Mouse (Mus musculus): ENCODE measurements around the gene Slc38a8. TPM values are rescaled to one million over a fixed set of nuclear protein-coding genes. Genes with fewer than 3 reads are reported as not detected.

Slc38a8 gene
- total and polyA plus RNA-seq, 3 experiments = not detected

- H3K27ac ChIP-seq (ENCODE audit: control insufficient read depth, low read depth, low read length) = no peak overlapping the region
- H3K36me3 ChIP-seq (ENCODE audit: control insufficient read depth in 1 of 2, insufficient read depth in 2 of 2, low read length in 2 of 2) = peaks cover 0 to 15% of the 10 kb centered on the region in 2 experiments; a peak in 2 of 4 replicates
- peaks cover 26% of the 10 kb centered on the region for H3K79me2 ChIP-seq (ENCODE audit: control insufficient read depth, insufficient read depth, low read length, poor library complexity)
- no peaks in the 10 kb centered on the region for H3K27me3 ChIP-seq (ENCODE audit: control insufficient read depth in 1 of 2, insufficient read depth in 2 of 2, low read length in 2 of 2)
- H3K4me1 ChIP-seq (ENCODE audit: control insufficient read depth in 1 of 2, insufficient read depth in 2 of 2, low read length in 2 of 2) = no peaks in the 10 kb centered on the region
- H3K9me3 ChIP-seq (replicated peaks; ENCODE audit: insufficient read depth, low read length) = no peaks in the 10 kb centered on the region
- no peak for TF ChIP-seq TAL1 (IDR thresholded peaks at IDR 0.05; ENCODE audit: low read length)
- TF ChIP-seq GABPA (IDR thresholded peaks at IDR 0.05; ENCODE audit: low read depth, low read length) = no peak
- no peak for TF ChIP-seq NRF1 (IDR thresholded peaks at IDR 0.05; ENCODE audit: insufficient read depth, low read depth, low read length, poor library complexity, severe bottlenecking)
- no peak for TF ChIP-seq ELF1 (IDR thresholded peaks at IDR 0.05; ENCODE audit: low read depth, low read length)
- no peak for TF ChIP-seq NELFE (IDR thresholded peaks at IDR 0.05; ENCODE audit: low read depth, low read length)
- no peak for TF ChIP-seq BHLHE40 (IDR thresholded peaks at IDR 0.05; ENCODE audit: borderline replicate concordance, low read depth, low read length)
- no peak for TF ChIP-seq MAZ (IDR thresholded peaks at IDR 0.05; ENCODE audit: low read depth, low read length)
- TF ChIP-seq TCF12 (IDR thresholded peaks at IDR 0.05; ENCODE audit: low read depth, low read length) = no peak
- TF ChIP-seq MAFK (IDR thresholded peaks at IDR 0.05; ENCODE audit: borderline replicate concordance, low read depth, low read length) = no peak
- no peak overlapping the region for H3K9ac ChIP-seq (ENCODE audit: control insufficient read depth, low read depth, low read length, poor library complexity, severe bottlenecking)
- no peak overlapping the region for H3K4me3 ChIP-seq (ENCODE audit: control insufficient read depth in 1 of 2, insufficient read depth in 1 of 2, low read depth in 2 of 2, low read length in 2 of 2)
- no peak for DNase-seq (ENCODE audit: low read depth, low spot score)
Observed at GRCm38 (mm10) chr8:119547019-119547691, 45.7 kb upstream of the Slc38a8 start.

GRCm38 (mm10) chr8:119545791-119546190, 44.3 kb upstream of the Slc38a8 start:
- peaks cover 16% of the 10 kb centered on the region for H3K79me2 ChIP-seq (ENCODE audit: control insufficient read depth, insufficient read depth, low read length, poor library complexity)
- no peak overlapping the region for H3K27ac ChIP-seq (ENCODE audit: control insufficient read depth, low read depth, low read length)
- H3K27me3 ChIP-seq (ENCODE audit: control insufficient read depth in 1 of 2, insufficient read depth in 2 of 2, low read length in 2 of 2) = no peaks in the 10 kb centered on the region
- no peaks in the 10 kb centered on the region for H3K9me3 ChIP-seq (replicated peaks; ENCODE audit: insufficient read depth, low read length)
- TF ChIP-seq USF1 (IDR thresholded peaks at IDR 0.05; ENCODE audit: low read depth, low read length) (no peak), HCFC1 (IDR thresholded peaks at IDR 0.05; ENCODE audit: low read depth, low read length) (no peak), MEF2A (IDR thresholded peaks at IDR 0.05; ENCODE audit: extremely low read depth, insufficient replicate concordance, low read depth, low read length, poor library complexity, severe bottlenecking) (no peak), E2F4 (IDR thresholded peaks at IDR 0.05; ENCODE audit: borderline replicate concordance, low read depth, low read length) (no peak), RAD21 (IDR thresholded peaks at IDR 0.05; ENCODE audit: low read depth, low read length) (no peak), CHD1 (IDR thresholded peaks at IDR 0.05; ENCODE audit: low read depth, low read length) (no peak), MYB (IDR thresholded peaks at IDR 0.05; ENCODE audit: low read depth, low read length) (no peak), RCOR1 (IDR thresholded peaks at IDR 0.05; ENCODE audit: low read depth, low read length) (no peak), MAZ (IDR thresholded peaks at IDR 0.05; ENCODE audit: low read depth, low read length) (no peak), MAFK (IDR thresholded peaks at IDR 0.05; ENCODE audit: borderline replicate concordance, low read depth, low read length) (no peak), USF2 (IDR thresholded peaks at IDR 0.05; ENCODE audit: borderline replicate concordance in 1 of 2, insufficient read depth in 1 of 2, low read depth in 1 of 2, low read length in 2 of 2) (no peak), SIN3A (IDR thresholded peaks at IDR 0.05; ENCODE audit: low read length) (no peak), KAT2A (conservative IDR thresholded peaks at IDR 0.05; ENCODE audit: low read depth, low read length) (no peak), ZMIZ1 (IDR thresholded peaks at IDR 0.05; ENCODE audit: low read depth, low read length) (no peak), CHD2 (IDR thresholded peaks at IDR 0.05; ENCODE audit: low read length) (no peak), UBTF (IDR thresholded peaks at IDR 0.05; ENCODE audit: borderline replicate concordance, insufficient read depth, low read depth, low read length) (no peak), POLR2AphosphoS5 (IDR thresholded peaks at IDR 0.05; ENCODE audit: borderline replicate concordance, low read depth, low read length) (no peak), POLR2A (IDR thresholded peaks at IDR 0.05; ENCODE audit: control insufficient read depth in 1 of 2, insufficient read depth in 1 of 2, low read depth in 1 of 2, low read length in 2 of 2, poor library complexity in 1 of 2) (no peak), TAL1 (IDR thresholded peaks at IDR 0.05; ENCODE audit: low read length) (no peak)
- no peaks in the 10 kb centered on the region for H3K4me1 ChIP-seq (ENCODE audit: control insufficient read depth in 1 of 2, insufficient read depth in 2 of 2, low read length in 2 of 2)
- peaks cover 0 to 15% of the 10 kb centered on the region in 2 experiments; a peak in 2 of 4 replicates for H3K36me3 ChIP-seq (ENCODE audit: control insufficient read depth in 1 of 2, insufficient read depth in 2 of 2, low read length in 2 of 2)
- H3K9ac ChIP-seq (ENCODE audit: control insufficient read depth, low read depth, low read length, poor library complexity, severe bottlenecking) = no peak overlapping the region
- no peak for DNase-seq (ENCODE audit: low read depth, low spot score)
- no peak overlapping the region for H3K4me3 ChIP-seq (ENCODE audit: control insufficient read depth in 1 of 2, insufficient read depth in 1 of 2, low read depth in 2 of 2, low read length in 2 of 2)
